Mouse (Mus musculus): ENCODE measurements at regions not wholly inside any gene's neighbourhood (a gene's known extent, or its start where the extent isn't known, plus 50 kb on each side); places are given as distances from the start of the nearest gene placed in this dataset.

GRCm38 (mm10) chr1:90412511-90413045 lies 190.2 kb upstream of the Cops8 start:
- WGBS, result 48% methylated on average over 9 of the region's 9 CpGs
- peak; percentile 73 for DNase-seq (ENCODE audit: low spot score)
- no peak overlapping the region for H3K4me3 ChIP-seq (ENCODE audit: low read depth, low read length)
- TF ChIP-seq CTCF (IDR thresholded peaks at IDR 0.05) (no peak), EP300 (IDR thresholded peaks at IDR 0.05) (peak; percentile 88)
- H3K4me1 ChIP-seq (ENCODE audit: insufficient read depth, low read depth, low read length), result no peaks in the 10 kb centered on the region
- H3K27me3 ChIP-seq (replicated peaks; ENCODE audit: insufficient read depth, low read length), result no peaks in the 10 kb centered on the region
- H3K9ac ChIP-seq (replicated peaks; ENCODE audit: low read depth), result no peak overlapping the region
- ATAC-seq, result peak; percentile 81
- no peaks in the 10 kb centered on the region for H3K9me3 ChIP-seq (ENCODE audit: low read length)
- no peak overlapping the region for H3K4me2 ChIP-seq (replicated peaks; ENCODE audit: low read depth, low read length)
- H3K36me3 ChIP-seq (ENCODE audit: insufficient read depth, low read length), result no peaks in the 10 kb centered on the region
- no peak overlapping the region; the same call in 1 of the 2 replicates for H3K27ac ChIP-seq (ENCODE audit: low read length)

GRCm38 (mm10) chr1:90414751-90415150 lies 188.0 kb upstream of the Cops8 start:
- DNase-seq (ENCODE audit: low spot score), result no peak
- Histone ChIP-seq H3K9ac (replicated peaks; ENCODE audit: low read depth) (no peak overlapping the region), H3K4me1 (ENCODE audit: insufficient read depth, low read depth, low read length) (no peaks in the 10 kb centered on the region), H3K27me3 (replicated peaks; ENCODE audit: insufficient read depth, low read length) (no peaks in the 10 kb centered on the region), H3K9me3 (ENCODE audit: low read length) (no peaks in the 10 kb centered on the region), H3K27ac (ENCODE audit: low read length) (no peak overlapping the region), H3K4me2 (replicated peaks; ENCODE audit: low read depth, low read length) (no peak overlapping the region), H3K4me3 (ENCODE audit: low read depth, low read length) (no peak overlapping the region), H3K36me3 (ENCODE audit: insufficient read depth, low read length) (no peaks in the 10 kb centered on the region)
- no peak for ATAC-seq
- TF ChIP-seq EP300 (IDR thresholded peaks at IDR 0.05) (no peak), CTCF (IDR thresholded peaks at IDR 0.05) (no peak)
- WGBS, result 91% methylated on average over 4 of the region's 4 CpGs

GRCm38 (mm10) chr1:90424066-90424821 lies 178.5 kb upstream of the Cops8 start:
- no peak overlapping the region for H3K4me2 ChIP-seq (replicated peaks; ENCODE audit: low read depth, low read length)
- no peaks in the 10 kb centered on the region for H3K27me3 ChIP-seq (replicated peaks; ENCODE audit: insufficient read depth, low read length)
- WGBS, result 30% methylated on average over 13 of the region's 13 CpGs
- DNase-seq (ENCODE audit: low spot score) (no peak), ATAC-seq (peak; percentile 33)
- no peaks in the 10 kb centered on the region for H3K4me1 ChIP-seq (ENCODE audit: insufficient read depth, low read depth, low read length)
- H3K9me3 ChIP-seq (ENCODE audit: low read length), result no peaks in the 10 kb centered on the region
- TF ChIP-seq EP300 (IDR thresholded peaks at IDR 0.05), result no peak
- no peak for TF ChIP-seq CTCF (IDR thresholded peaks at IDR 0.05)
- H3K4me3 ChIP-seq (ENCODE audit: low read depth, low read length), result no peak overlapping the region
- H3K27ac ChIP-seq (ENCODE audit: low read length), result no peak overlapping the region
- no peaks in the 10 kb centered on the region for H3K36me3 ChIP-seq (ENCODE audit: insufficient read depth, low read length)
- H3K9ac ChIP-seq (replicated peaks; ENCODE audit: low read depth), result no peak overlapping the region

- ATAC-seq, result no peak
- Histone ChIP-seq H3K4me2 (replicated peaks; ENCODE audit: low read depth, low read length) (no peak overlapping the region), H3K4me3 (ENCODE audit: low read depth, low read length) (no peak overlapping the region), H3K27ac (ENCODE audit: low read length) (no peak overlapping the region), H3K27me3 (replicated peaks; ENCODE audit: insufficient read depth, low read length) (no peaks in the 10 kb centered on the region), H3K4me1 (ENCODE audit: insufficient read depth, low read depth, low read length) (no peaks in the 10 kb centered on the region), H3K36me3 (ENCODE audit: insufficient read depth, low read length) (no peaks in the 10 kb centered on the region), H3K9me3 (ENCODE audit: low read length) (no peaks in the 10 kb centered on the region), H3K9ac (replicated peaks; ENCODE audit: low read depth) (no peak overlapping the region)
- no peak for DNase-seq (ENCODE audit: low spot score)
- TF ChIP-seq CTCF (IDR thresholded peaks at IDR 0.05), result no peak
- no peak for TF ChIP-seq EP300 (IDR thresholded peaks at IDR 0.05)
- WGBS, result 88% methylated on average over 6 of the region's 6 CpGs
These were observed 174.4 kb upstream of the Cops8 start for GRCm38 (mm10) chr1:90428334-90428733.

- DNase-seq (ENCODE audit: low spot score) (peak; percentile 25), ATAC-seq (peak; percentile 28; the same call in 1 of the 2 replicates)
- Histone ChIP-seq H3K4me2 (replicated peaks; ENCODE audit: low read depth, low read length) (no peak overlapping the region), H3K9ac (replicated peaks; ENCODE audit: low read depth) (no peak overlapping the region), H3K27ac (ENCODE audit: low read length) (no peak overlapping the region), H3K27me3 (replicated peaks; ENCODE audit: insufficient read depth, low read length) (no peaks in the 10 kb centered on the region), H3K9me3 (ENCODE audit: low read length) (no peaks in the 10 kb centered on the region), H3K36me3 (ENCODE audit: insufficient read depth, low read length) (no peaks in the 10 kb centered on the region), H3K4me1 (ENCODE audit: insufficient read depth, low read depth, low read length) (no peaks in the 10 kb centered on the region), H3K4me3 (ENCODE audit: low read depth, low read length) (no peak overlapping the region)
- 62% methylated on average over 7 of the region's 7 CpGs for WGBS
- no peak for TF ChIP-seq CTCF (IDR thresholded peaks at IDR 0.05)
- no peak for TF ChIP-seq EP300 (IDR thresholded peaks at IDR 0.05)
These were observed 174.0 kb upstream of the Cops8 start for GRCm38 (mm10) chr1:90428774-90429173.

GRCm38 (mm10) chr1:90430480-90430879 lies 172.3 kb upstream of the Cops8 start:
- WGBS, result 82% methylated on average over 9 of the region's 9 CpGs
- no peak overlapping the region for H3K27ac ChIP-seq (ENCODE audit: low read length)

More at GRCm38 (mm10) chr1:90430480-90430879, 172.3 kb upstream of the Cops8 start:
- Histone ChIP-seq H3K9me3 (ENCODE audit: low read length) (no peaks in the 10 kb centered on the region), H3K36me3 (ENCODE audit: insufficient read depth, low read length) (no peaks in the 10 kb centered on the region), H3K4me1 (ENCODE audit: insufficient read depth, low read depth, low read length) (no peaks in the 10 kb centered on the region), H3K27me3 (replicated peaks; ENCODE audit: insufficient read depth, low read length) (no peaks in the 10 kb centered on the region), H3K9ac (replicated peaks; ENCODE audit: low read depth) (no peak overlapping the region), H3K4me2 (replicated peaks; ENCODE audit: low read depth, low read length) (no peak overlapping the region), H3K4me3 (ENCODE audit: low read depth, low read length) (no peak overlapping the region)
- no peak for TF ChIP-seq EP300 (IDR thresholded peaks at IDR 0.05)
- DNase-seq (ENCODE audit: low spot score) (no peak), ATAC-seq (no peak)
